Mouse (Mus musculus) lung, embryonic 16.5 days (tissue): Measurements from ENCODE around the gene Mvk. TPM values are rescaled to one million over a fixed set of nuclear protein-coding genes. Genes with fewer than 3 reads are reported as not detected.

Source experiments
- ATAC-seq: fragments of 200-750 bp; cut with Nextera tagmentation; 2 replicates; pipeline ENCODE4 v1.8.0; 2017; ENCODE audit warnings: low read depth, mild to moderate bottlenecking, moderate library complexity
- H3K27ac ChIP-seq: fragments of 300-500 bp; sonication (generic); 2 replicates; pipeline ENCODE4 v1.5.1; 2014; ENCODE audit warnings: mild to moderate bottlenecking, control low read depth, low read length
- H3K27me3 ChIP-seq: fragments of 300-500 bp; sonication (generic); 2 replicates; pipeline ENCODE4 v1.6.1; 2014; ENCODE audit warnings: low read depth, low read length, mixed read lengths; ENCODE audit not compliant: control insufficient read depth, insufficient read depth
- H3K36me3 ChIP-seq: fragments of 300-500 bp; sonication (generic); 2 replicates; pipeline ENCODE4 v1.6.1; 2014; ENCODE audit warnings: low read length; ENCODE audit not compliant: control insufficient read depth, insufficient read depth
- H3K4me1 ChIP-seq: fragments of 300-500 bp; sonication (generic); replicated peaks from 2 replicates; pipeline ENCODE4 v1.6.1; 2014; ENCODE audit warnings: low read length, mixed read lengths; ENCODE audit not compliant: control insufficient read depth, insufficient read depth
- H3K4me2 ChIP-seq: fragments of 300-500 bp; sonication (generic); 2 replicates; pipeline ENCODE4 v1.6.1; 2014; ENCODE audit warnings: low read depth, low read length, control low read depth
- H3K4me3 ChIP-seq: fragments of 300-500 bp; sonication (generic); 2 replicates; pipeline ENCODE4 v1.5.1; 2014; ENCODE audit warnings: mild to moderate bottlenecking, low read length, control low read depth
- H3K9ac ChIP-seq: fragments of 300-500 bp; sonication (generic); 2 replicates; pipeline ENCODE4 v1.6.1; 2014; ENCODE audit warnings: low read length, control low read depth
- H3K9me3 ChIP-seq: fragments of 300-500 bp; sonication (generic); 2 replicates; pipeline ENCODE4 v1.6.1; 2016; ENCODE audit warnings: low read length; ENCODE audit not compliant: control insufficient read depth
- WGBS: fragments of 180-500 bp; shearing (Covaris S2); extraction: QIAGEN DNeasy Blood & Tissue Kit; methylation state at CpG from one replicate; pipeline ENCODE4 v1.1.7; 2014; 5-methylcytosine and 5-hydroxymethylcytosine counted together
- polyA plus RNA-seq: library from polyadenylated mRNA; unstranded; fragments of >200 nt; fragmentation: Nextera tagmentation; extraction: Ambion mirVana; gene quantifications from 2 replicates; pipeline ENCODE4 v1.2.1, GENCODE M21; 2015

The Mvk gene
- polyA plus RNA-seq, 1 experiment from 2014 or later: 36.1 TPM

DNA sequence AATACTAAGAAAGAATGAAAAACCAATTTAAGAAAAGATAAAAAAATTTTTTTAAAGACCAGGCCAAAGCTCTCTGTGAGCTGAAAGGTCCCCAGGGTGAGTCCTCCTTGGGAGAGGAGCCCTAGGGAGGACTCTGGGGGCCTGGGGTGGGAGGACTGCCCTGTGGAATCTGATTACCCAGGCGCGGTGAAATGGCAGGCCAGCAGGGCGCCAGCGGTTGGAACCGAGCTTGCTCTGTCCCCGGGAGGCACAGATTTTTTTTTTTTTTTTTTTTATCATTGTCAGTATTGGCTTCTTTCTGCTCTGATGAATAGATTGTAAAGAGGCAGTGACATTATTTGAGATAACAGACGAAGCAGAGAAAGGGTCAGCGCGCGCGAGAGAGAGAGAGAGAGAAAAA, 22.9 kb downstream of the Mvk start:
- H3K4me2 ChIP-seq: peak overlapping the region; percentile 61
- no peaks in the 10 kb centered on the region for H3K27me3 ChIP-seq
- peak overlapping the region; percentile 47 for H3K9ac ChIP-seq
- H3K36me3 ChIP-seq: no peaks in the 10 kb centered on the region
- no peaks in the 10 kb centered on the region for H3K9me3 ChIP-seq
- peak; percentile 62 for ATAC-seq
- WGBS: 7% methylated on average over 11 of the region's 11 CpGs
- peak overlapping the region; percentile 76 for H3K27ac ChIP-seq
- peaks cover 15% of the 10 kb centered on the region for H3K4me1 ChIP-seq
- peak overlapping the region; percentile 27 for H3K4me3 ChIP-seq

DNA sequence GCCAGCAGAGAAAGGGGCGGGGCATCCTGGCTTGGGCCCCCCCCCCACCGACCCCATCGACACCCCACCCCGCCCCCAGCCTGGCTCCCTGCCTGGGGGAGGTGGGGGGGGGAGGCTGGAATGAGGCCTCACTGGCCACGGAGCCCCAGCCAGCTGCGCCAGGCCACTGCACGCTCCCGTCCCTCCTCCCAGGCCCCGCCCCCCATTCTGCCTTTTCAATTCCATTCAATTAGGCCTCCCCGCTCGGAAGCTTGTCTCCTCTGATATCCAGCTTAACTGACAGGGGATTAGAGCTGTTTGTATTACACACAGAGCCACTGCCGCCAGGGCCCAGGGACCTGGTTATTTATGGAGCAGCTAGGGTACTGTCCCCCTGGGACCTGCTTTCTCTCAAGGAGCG, 23.4 kb downstream of the Mvk start:
- H3K36me3 ChIP-seq: no peaks in the 10 kb centered on the region
- H3K9ac ChIP-seq: peak overlapping the region; percentile 47
- H3K4me1 ChIP-seq: peaks cover 15% of the 10 kb centered on the region
- H3K27ac ChIP-seq: peak overlapping the region; percentile 76
- peak; percentile 94 for ATAC-seq
- H3K27me3 ChIP-seq: no peaks in the 10 kb centered on the region
- H3K9me3 ChIP-seq: no peaks in the 10 kb centered on the region
- peak overlapping the region; percentile 27 for H3K4me3 ChIP-seq
- WGBS: 3% methylated on average over 10 of the region's 13 CpGs
- peak overlapping the region; percentile 61 for H3K4me2 ChIP-seq

DNA sequence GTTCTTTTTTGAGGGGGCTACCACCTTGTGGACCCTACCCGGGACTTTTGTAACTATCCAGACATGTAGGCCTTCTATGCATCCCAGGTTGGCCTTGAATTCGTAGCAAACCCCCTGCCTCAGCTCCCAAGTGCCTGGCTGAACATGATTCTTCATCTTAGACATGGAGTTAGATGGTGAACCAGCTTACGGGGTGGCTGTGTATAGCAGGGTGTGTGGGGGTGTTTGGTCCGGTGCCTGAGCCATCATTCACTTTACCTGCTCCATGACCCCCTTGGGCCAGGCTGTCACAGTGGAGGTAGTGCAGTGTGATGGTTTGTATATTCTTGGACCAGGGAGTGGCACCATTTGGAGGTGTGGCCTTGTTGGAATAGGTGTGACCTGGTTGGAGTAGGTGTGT, 23.9 kb downstream of the Mvk start:
- H3K27me3 ChIP-seq: no peaks in the 10 kb centered on the region
- peaks cover 15% of the 10 kb centered on the region for H3K4me1 ChIP-seq
- peak overlapping the region; percentile 74 for H3K27ac ChIP-seq
- ATAC-seq: no peak
- H3K9ac ChIP-seq: no peak overlapping the region; the same call in 1 of the 2 replicates
- H3K36me3 ChIP-seq: no peaks in the 10 kb centered on the region
- 70% methylated on average over 4 of the region's 4 CpGs for WGBS
- H3K4me3 ChIP-seq: no peak overlapping the region
- H3K9me3 ChIP-seq: no peaks in the 10 kb centered on the region
- H3K4me2 ChIP-seq: no peak overlapping the region

DNA sequence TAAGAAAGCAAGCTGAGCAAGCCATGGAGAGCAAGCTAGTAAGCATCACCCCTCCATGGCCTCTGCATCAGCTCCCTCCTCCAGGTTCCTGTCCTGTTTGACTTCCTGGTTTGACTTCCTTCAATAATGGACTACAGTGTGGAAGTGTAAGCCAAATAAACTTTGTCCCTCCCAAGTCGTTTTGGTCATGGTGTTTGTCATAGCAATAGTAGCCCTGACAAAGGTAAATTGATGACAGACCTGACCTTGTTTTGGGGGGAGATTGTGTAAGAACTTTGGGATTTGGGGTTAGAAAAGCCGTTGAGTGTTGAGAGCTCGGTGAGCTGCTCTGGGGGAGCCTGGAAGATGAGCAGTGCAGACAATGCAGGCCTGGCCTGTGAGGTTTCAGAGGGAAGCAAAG, 26.3 kb downstream of the Mvk start:
- no peak overlapping the region for H3K4me2 ChIP-seq
- H3K4me1 ChIP-seq: peaks cover 12% of the 10 kb centered on the region
- H3K9ac ChIP-seq: no peak overlapping the region
- no peaks in the 10 kb centered on the region for H3K36me3 ChIP-seq
- no peaks in the 10 kb centered on the region for H3K27me3 ChIP-seq
- H3K27ac ChIP-seq: no peak overlapping the region
- WGBS: 58% methylated on average over 3 of the region's 3 CpGs
- H3K4me3 ChIP-seq: no peak overlapping the region
- ATAC-seq: no peak
- no peaks in the 10 kb centered on the region for H3K9me3 ChIP-seq

DNA sequence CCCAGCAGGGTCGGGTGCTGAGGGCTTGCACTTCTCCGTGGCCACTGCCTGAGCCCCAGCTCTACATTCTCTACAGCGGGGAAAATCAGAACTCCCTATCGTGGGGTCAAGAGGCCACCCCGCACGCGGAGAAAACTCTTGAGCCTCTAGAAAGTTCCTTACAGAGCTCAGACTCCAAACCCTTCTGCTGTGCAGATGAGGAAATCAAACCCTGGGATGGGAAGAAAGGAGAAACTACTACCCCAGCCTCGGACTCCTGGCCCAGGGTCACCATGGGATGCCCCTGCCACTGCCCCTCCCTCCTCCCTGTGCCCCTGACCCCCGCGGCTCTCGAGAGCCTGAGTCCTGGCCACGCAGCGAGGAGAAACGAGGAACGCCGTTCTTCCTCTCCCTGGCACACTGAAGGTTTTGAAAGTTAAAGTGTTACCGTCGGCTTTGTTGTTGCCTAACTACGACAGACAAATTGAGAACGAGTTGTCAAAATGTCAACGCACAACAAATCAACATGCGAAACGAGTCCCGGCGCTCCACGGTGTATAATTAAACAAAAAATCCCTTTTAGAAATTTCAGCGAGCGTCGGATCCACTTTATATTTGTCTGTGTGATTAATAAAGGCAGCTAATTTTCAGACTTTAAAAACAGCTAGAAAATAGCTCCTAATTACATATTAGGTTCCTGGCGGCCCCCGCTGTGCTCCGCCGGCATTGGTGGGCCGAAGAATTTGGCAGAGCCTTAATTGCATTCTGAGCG, 30.8 kb downstream of the Mvk start:
- Histone ChIP-seq H3K27me3 (no peaks in the 10 kb centered on the region; the same call in 1 of the 2 replicates), H3K4me2 (peak overlapping the region; percentile 25; the same call in 1 of the 2 replicates), H3K9ac (peak overlapping the region; percentile 46), H3K4me1 (peaks cover 4% of the 10 kb centered on the region; the same call in 1 of the 2 replicates), H3K36me3 (no peaks in the 10 kb centered on the region), H3K4me3 (no peak overlapping the region), H3K9me3 (no peaks in the 10 kb centered on the region), H3K27ac (no peak overlapping the region)
- no peak for ATAC-seq
- WGBS: 34% methylated on average over 35 of the region's 35 CpGs

DNA sequence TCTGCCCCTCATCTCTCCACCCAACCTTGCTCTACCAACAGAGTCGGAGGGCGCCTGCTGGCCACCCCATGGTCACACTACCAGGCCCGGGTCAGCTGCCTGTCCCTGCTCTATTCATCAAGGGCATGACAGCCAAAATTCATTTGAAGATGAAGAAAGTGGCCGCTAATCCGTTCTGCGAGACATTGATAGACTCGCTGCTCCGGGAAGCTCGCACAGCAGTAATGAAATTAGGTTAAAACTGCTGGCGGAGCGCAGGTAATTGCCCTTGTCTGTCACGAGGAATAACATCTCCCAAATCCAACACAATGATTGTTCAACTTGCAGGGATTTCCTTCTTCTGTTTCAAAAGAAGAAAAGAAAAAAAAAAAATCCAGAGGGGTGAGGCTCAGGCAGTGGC, 34.2 kb downstream of the Mvk start:
- Histone ChIP-seq H3K27me3 (no peaks in the 10 kb centered on the region; the same call in 1 of the 2 replicates), H3K9me3 (no peaks in the 10 kb centered on the region), H3K4me3 (no peak overlapping the region), H3K9ac (no peak overlapping the region), H3K4me2 (no peak overlapping the region), H3K27ac (no peak overlapping the region), H3K4me1 (peaks cover 7% of the 10 kb centered on the region), H3K36me3 (no peaks in the 10 kb centered on the region)
- 86% methylated on average over 12 of the region's 12 CpGs for WGBS
- ATAC-seq: no peak

DNA sequence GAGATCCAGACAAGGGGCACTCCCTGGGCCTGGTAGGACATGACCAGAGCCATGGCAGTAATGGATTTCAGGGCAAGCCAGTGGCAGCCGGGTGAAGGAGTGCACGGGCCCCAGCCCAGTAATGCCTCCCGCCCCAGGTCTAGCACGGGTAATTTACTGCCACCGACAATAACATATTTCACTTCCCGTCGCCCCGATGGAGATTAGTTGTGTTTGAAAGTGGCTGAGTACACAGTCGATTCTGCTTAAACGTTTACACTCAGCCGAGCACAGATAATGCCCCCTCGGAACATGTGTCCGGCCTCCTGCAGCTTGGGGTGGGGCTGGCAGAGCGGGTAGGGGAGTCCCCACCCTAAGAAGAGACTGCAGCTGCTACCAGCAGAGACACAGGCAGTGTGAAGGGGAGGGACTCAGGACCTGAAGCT, 38.5 kb downstream of the Mvk start:
- Histone ChIP-seq H3K27ac (no peak overlapping the region), H3K4me2 (no peak overlapping the region), H3K36me3 (no peaks in the 10 kb centered on the region), H3K4me1 (peaks cover 3% of the 10 kb centered on the region), H3K27me3 (no peaks in the 10 kb centered on the region), H3K4me3 (no peak overlapping the region), H3K9ac (no peak overlapping the region), H3K9me3 (no peaks in the 10 kb centered on the region)
- no peak for ATAC-seq
- WGBS: 12% methylated on average over 14 of the region's 14 CpGs

DNA sequence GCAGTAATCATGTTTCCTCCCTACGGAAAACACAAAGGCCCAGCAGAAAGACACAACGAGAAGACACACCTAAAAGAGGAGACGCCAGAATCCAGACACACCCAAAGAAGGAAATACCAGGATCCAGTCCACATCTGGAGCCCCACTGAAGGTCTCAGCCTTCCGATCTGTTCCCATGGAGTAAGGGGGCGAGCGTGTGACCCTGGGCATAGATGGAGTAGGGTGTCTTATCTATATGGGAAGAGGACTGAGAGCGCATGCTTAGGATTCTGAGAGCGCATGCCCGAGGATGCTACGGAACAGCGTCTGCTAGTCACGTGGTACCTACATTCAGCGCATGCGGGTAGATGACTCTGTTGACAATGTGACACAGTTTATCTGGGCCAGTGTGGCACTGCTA, 41.6 kb downstream of the Mvk start:
- ATAC-seq: no peak
- Histone ChIP-seq H3K4me2 (no peak overlapping the region), H3K4me3 (no peak overlapping the region), H3K27ac (no peak overlapping the region), H3K27me3 (no peaks in the 10 kb centered on the region), H3K9ac (no peak overlapping the region), H3K4me1 (peaks cover 3% of the 10 kb centered on the region), H3K36me3 (no peaks in the 10 kb centered on the region), H3K9me3 (no peaks in the 10 kb centered on the region)
- 80% methylated on average over 14 of the region's 14 CpGs for WGBS

DNA sequence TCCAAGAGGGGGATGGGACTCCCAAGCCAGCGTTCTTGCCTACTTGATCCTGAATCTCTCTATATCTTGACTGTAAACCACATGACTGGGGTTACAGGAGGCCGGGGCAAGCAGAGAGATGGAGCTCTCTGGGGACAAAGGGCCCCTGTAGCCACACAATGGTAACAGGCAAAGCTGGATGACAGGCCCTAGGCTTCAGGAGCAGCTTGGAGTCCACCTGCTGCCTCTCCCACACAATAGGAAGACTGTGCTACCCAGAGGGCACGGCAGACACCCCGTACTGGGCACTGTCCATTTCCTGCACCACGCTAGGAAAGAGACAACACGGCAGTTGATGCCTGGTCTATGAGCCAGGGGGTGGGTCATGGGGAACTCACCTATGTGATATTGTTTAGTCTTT, 45.5 kb downstream of the Mvk start:
- Histone ChIP-seq H3K9me3 (no peaks in the 10 kb centered on the region), H3K36me3 (no peaks in the 10 kb centered on the region), H3K27me3 (no peaks in the 10 kb centered on the region), H3K27ac (no peak overlapping the region), H3K9ac (no peak overlapping the region), H3K4me1 (no peaks in the 10 kb centered on the region), H3K4me2 (no peak overlapping the region), H3K4me3 (no peak overlapping the region)
- WGBS: 86% methylated on average over 6 of the region's 6 CpGs
- no peak for ATAC-seq
